Comparison of ENCODE assay signal across 10 mouse cellular contexts in genomic region chr3:100554843-100555242, GRCm38 (mm10).
DNase-seq lines count a peak whose midpoint lies in the region; ATAC-seq and TF ChIP-seq lines count a peak whose summit lies in the region.
"Had no signal": no experiment of that assay in that cellular context is flagged by ENCODE, and none has a peak within 500 bp of the region (broad histone marks: within the 10 kb centered on the region; RNA-seq: fewer than 3 reads in every experiment).

No protein-coding gene starts in this region.

- H3K27ac ChIP-seq in forebrain, embryonic 13.5 days, result no peak overlapping the region
- no peak overlapping the region for H3K27ac ChIP-seq in forebrain, embryonic 15.5 days (replicated peaks)
- H3K27ac ChIP-seq in liver, embryonic 14.5 days, result no peak overlapping the region

- no peaks in the 10 kb centered on the region for H3K4me1 ChIP-seq in forebrain, embryonic 13.5 days
- H3K4me1 ChIP-seq in forebrain, embryonic 15.5 days, result no peaks in the 10 kb centered on the region
- H3K4me1 ChIP-seq in liver, embryonic 14.5 days (replicated peaks; ENCODE audit: control insufficient read depth in 2 of 2, insufficient read depth in 2 of 2, low read length in 1 of 2), result peaks cover 2 to 3% of the 10 kb centered on the region in 2 experiments; a peak in 2 of 4 replicates

- no peak overlapping the region for H3K9ac ChIP-seq in forebrain, embryonic 13.5 days
- no peak overlapping the region for H3K9ac ChIP-seq in forebrain, embryonic 15.5 days (replicated peaks)
- H3K9ac ChIP-seq in liver, embryonic 14.5 days (replicated peaks), result no peak overlapping the region

- no peak overlapping the region for H3K4me2 ChIP-seq in forebrain, embryonic 13.5 days
- H3K4me2 ChIP-seq in forebrain, embryonic 15.5 days (replicated peaks), result no peak overlapping the region
- no peak overlapping the region for H3K4me2 ChIP-seq in liver, embryonic 14.5 days (ENCODE audit: low read depth)

- no peaks in the 10 kb centered on the region for H3K9me3 ChIP-seq in forebrain, embryonic 13.5 days (replicated peaks)
- H3K9me3 ChIP-seq in forebrain, embryonic 15.5 days, result no peaks in the 10 kb centered on the region
- H3K9me3 ChIP-seq in liver, embryonic 14.5 days (ENCODE audit: control insufficient read depth, low read length), result peaks cover 3% of the 10 kb centered on the region

- H3K36me3 ChIP-seq in forebrain, embryonic 13.5 days (ENCODE audit: poor library complexity, severe bottlenecking), result no peaks in the 10 kb centered on the region
- no peaks in the 10 kb centered on the region for H3K36me3 ChIP-seq in forebrain, embryonic 15.5 days
- no peaks in the 10 kb centered on the region for H3K36me3 ChIP-seq in liver, embryonic 14.5 days (replicated peaks; ENCODE audit: control insufficient read depth, insufficient read depth, low read depth)

- no peaks in the 10 kb centered on the region for H3K27me3 ChIP-seq in forebrain, embryonic 13.5 days
- H3K27me3 ChIP-seq in forebrain, embryonic 15.5 days, result no peaks in the 10 kb centered on the region
- no peaks in the 10 kb centered on the region for H3K27me3 ChIP-seq in liver, embryonic 14.5 days (ENCODE audit: control insufficient read depth, insufficient read depth, low read length)

- no peak for TF ChIP-seq EP300 in liver, embryonic 14.5 days (IDR thresholded peaks at IDR 0.05; ENCODE audit: low read depth)

- ATAC-seq in forebrain, embryonic 13.5 days, result peak; percentile 33; the same call in 1 of the 2 replicates
- no peak for ATAC-seq in forebrain, embryonic 15.5 days (replicated peaks)
- no peak; the same call in 1 of the 2 replicates for ATAC-seq in liver, embryonic 14.5 days (ENCODE audit: insufficient read depth)

- 42% methylated on average over 5 of the region's 5 CpGs for WGBS in forebrain, embryonic 13.5 days
- 44% methylated on average over 5 of the region's 5 CpGs for WGBS in forebrain, embryonic 15.5 days
- WGBS in liver, embryonic 14.5 days (ENCODE audit: insufficient replicate concordance), result 45% methylated on average over 5 of the region's 5 CpGs

- no peak for DNase-seq in liver, embryonic 14.5 days (ENCODE audit: low read depth in 3 of 3, low spot score in 3 of 3)
- DNase-seq in liver, result no peak
- peak; percentile 22 for DNase-seq in embryo, embryonic 9.5 days (ENCODE audit: extremely low spot score)
- peak; percentile 21 for DNase-seq in mesoderm, embryonic 11.5 days (ENCODE audit: low read depth, low spot score)
- DNase-seq in thymus, postnatal 14 days, result no peak
- DNase-seq in ovary, adult 18-20 months (ENCODE audit: low spot score), result no peak
- DNase-seq: B cell, adult 2 months; left cerebral cortex, postnatal 4 days had no signal

- no peak overlapping the region for H3K4me3 ChIP-seq in forebrain, embryonic 13.5 days
- H3K4me3 ChIP-seq in forebrain, embryonic 15.5 days, result no peak overlapping the region
- H3K4me3 ChIP-seq in liver, embryonic 14.5 days (ENCODE audit: insufficient read depth in 1 of 2, low read depth in 2 of 2, low read length in 2 of 2), result no peak overlapping the region

- peak; percentile 57 for TF ChIP-seq CTCF in liver, embryonic 14.5 days (IDR thresholded peaks at IDR 0.05; ENCODE audit: low read depth)

Comparison
In these comparisons a context has a peak if more than half of its experiments do, and no peak if none do; other contexts are left out.
1. DNase-seq: peak in embryo, embryonic 9.5 days (single experiment) and mesoderm, embryonic 11.5 days (single experiment); none in liver, embryonic 14.5 days (0 of 3), liver (single experiment), thymus, postnatal 14 days (single experiment) and ovary, adult 18-20 months (single experiment).